Mouse (Mus musculus): ENCODE data around the gene Hist1h1d.
"Not testable (repeated sequence)": the region's sequence is repeated elsewhere in the genome, so short reads cannot be mapped to it uniquely, and the experiment has no call there.

The Hist1h1d gene

DNA sequence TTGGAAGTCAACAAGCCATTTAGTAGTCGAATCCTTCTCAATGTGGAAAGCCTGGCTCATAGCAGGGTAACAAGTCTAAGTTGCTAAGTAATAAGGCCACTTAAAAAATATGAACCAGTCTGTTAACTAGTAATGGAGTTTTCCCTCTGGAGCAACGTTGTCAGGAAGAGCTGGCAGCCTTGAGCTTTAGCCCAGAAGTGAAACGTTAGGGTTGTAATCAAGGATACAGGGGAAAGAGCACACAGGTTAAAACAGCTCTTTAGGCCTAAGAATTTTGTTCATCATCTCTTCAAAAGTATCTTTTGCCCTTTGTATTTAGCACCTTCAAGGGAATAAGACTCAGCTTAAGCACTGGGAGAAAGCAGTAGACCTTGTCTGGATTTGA, 2.3 kb upstream of the Hist1h1d start:
- no peak for DNase-seq

DNA sequence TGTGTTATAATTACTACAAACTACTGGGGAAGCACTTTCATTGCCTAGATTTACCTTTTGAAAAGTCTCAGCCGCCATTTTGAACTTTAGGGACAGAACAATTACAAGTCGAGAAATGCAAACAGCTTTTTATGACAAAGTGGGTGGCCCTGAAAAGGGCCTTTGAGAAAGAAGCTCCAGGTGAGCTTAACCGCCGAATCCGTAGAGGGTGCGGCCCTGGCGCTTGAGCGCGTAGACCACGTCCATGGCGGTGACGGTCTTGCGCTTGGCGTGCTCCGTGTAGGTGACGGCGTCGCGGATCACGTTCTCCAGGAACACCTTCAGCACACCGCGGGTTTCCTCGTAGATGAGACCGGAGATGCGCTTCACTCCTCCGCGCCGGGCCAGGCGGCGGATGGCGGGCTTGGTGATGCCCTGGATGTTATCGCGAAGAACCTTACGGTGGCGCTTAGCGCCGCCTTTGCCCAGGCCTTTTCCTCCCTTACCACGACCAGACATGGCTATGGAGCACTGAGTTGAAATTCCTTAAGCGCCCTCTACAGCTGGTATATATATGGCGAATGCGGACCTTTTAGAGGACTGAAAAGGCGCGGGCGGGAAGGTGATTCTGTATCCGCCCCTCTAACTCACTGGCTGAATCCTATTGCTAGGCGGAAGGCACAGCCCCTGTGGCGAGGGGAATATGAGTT, 1.8 kb upstream of the Hist1h1d start, which contains the start of gene Hist1h4f:
Hist1h4f (minus strand) TSS at position 503 of the 689 bp plus-strand sequence.
- peak; percentile 93 for DNase-seq

DNA sequence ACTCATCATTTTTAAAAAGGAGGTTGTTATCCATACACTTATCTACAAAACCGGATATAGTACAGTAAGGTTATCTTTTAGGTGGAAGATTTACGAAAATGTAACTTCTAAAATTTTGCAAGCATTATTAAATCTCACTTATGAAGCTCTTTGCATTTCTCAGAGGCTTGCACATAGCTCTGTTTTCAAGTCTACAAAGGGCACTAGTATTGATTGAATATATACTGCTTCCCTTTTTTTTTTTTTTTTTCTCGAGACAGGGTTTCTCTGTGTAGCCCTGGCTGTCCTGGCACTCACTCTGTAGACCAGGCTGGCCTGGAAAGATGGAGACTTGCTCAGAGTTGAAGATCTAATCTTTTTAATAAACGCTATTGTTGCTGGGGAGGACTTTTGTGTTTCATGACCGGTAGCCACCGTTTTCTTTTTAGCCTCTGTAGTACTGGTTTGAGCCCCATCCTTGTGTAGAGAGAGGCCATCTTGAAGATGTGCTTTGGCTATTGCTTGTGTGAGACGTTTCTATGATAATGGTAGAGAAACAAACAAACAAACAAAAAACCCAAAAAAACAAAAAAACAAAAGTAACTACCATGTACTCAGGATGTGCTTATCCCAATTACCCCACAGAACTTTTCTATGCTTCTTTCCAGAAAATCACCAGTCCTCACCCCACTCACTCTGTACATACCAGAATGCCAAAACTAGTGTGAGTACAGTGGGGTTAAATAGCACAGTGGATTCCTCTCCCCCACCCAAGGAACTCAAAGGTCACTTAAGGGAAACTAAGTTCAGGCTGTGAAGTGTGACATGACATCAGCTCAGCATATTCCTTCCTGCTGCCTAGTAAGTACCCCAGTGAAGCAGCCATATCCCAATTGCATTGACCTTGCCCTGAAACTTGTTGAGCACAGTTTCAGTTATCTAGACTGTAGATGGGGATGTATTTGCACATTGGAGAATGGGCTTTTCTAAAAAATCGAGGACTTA, 839 bp upstream of the Hist1h1d start:
- no peak for DNase-seq

DNA sequence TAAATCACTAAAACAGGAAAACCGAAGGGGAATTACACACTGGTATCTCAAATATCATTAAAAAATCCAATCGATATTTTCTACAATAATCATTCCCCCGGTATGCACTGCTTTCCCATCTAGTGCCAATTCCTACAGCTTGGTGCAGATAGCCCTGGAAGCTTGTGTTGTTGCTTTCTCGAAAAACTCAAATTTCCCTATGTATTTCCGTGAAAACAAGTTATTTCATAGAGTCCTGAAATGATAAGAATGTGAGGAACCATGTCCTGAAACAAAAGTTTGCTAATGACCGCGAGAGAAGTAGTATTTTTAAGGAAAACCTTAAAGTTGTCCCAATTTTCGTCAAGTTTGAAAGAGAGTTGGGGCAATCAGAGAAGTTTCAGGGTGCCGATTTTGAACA, 1.3 kb downstream of the Hist1h1d start:
- no peak for DNase-seq

DNA sequence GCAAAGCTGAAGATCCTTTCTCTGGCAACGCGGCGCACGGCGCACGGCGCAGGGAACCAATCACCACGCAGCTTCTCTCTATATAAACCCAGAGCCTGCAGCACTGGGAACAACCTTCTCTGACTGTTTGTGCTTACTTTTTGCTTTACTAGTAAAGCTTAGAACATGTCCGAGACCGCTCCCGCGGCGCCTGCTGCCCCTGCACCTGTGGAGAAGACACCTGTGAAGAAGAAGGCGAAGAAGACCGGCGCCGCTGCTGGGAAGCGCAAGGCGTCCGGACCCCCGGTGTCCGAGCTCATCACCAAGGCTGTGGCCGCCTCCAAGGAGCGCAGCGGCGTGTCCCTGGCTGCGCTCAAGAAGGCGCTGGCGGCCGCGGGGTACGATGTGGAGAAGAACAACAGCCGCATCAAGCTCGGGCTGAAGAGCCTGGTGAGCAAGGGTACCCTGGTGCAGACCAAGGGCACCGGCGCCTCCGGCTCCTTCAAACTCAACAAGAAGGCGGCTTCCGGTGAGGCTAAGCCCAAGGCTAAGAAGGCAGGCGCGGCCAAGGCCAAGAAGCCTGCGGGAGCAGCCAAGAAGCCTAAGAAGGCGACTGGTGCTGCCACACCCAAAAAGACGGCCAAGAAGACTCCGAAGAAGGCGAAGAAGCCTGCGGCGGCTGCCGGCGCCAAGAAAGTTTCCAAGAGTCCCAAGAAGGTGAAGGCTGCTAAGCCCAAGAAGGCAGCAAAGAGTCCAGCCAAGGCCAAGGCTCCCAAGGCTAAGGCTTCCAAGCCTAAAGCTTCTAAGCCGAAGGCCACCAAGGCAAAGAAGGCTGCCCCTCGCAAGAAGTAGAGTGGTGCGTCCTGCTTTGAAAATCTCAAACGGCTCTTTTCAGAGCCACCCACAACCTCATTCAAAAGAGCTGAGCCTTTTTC, 2.1 kb downstream of the Hist1h1d start:
- DNase-seq = peak; percentile 77

DNA sequence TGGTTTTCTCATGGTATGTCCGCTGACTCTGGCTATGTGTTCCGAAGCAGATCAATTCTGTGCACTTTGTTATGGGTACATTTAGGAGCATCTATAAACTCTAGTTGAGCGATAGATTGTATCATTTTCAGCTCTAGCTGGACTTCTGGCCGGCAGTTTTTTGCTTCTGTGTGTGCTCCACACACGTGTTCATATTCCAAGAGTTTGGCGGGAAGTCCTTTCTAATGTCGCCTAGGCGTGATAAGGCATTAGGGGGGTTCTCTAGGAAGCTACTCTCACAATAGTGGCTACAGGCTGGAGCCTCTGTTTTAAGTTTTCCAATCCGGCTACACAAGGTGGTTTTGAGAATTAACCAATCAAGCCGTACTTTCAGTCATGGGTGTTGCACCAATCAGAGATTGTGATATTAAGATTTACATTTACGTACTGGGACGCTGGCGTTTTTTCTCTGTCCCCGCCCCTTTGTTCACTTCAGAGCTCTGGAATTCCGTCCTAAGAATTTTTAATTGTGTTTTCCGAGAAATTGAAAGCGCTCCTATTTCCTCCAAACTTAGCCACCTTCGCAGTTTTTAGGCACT, 2.9 kb downstream of the Hist1h1d start:
- peak; percentile 68 for DNase-seq

DNA sequence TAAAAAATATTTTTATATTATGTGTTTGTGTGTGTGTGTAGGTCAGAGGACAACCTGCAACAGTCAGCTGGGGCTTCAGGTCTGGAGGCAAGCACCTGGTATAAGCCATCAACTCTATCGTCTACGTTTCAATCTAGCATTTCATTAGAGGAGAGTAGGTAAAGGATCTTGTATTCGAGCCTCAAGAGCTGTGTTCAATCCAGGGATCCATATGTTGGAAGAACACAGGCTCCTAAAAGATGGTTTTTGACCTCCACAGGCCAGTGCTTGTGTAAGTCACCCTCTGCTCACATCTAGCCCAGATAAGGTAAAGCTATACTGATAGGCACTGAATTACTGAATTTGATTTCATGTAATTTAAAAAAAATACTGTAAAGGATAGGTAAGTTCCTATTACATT, 3.8 kb downstream of the Hist1h1d start:
- DNase-seq = no peak

DNA sequence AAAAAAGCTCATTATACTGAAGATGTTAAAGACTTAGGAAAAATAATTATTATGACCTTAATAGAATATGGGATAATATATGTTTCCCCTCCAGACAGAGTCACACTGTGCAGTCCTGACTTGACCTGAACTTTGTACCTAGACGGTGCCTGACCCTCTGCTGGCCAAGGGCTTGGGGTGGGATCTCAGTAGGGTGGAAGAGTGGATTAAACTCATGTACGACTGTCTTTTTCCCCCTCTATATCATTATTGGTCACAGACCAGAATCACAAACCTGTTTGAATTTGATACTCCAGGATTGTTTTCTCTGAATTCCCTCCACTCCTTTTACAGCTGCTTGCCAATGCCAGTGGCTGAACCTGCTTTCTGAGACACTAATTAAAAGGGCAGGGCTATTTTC, 7.6 kb downstream of the Hist1h1d start:
- DNase-seq = not testable (repeated sequence)

DNA sequence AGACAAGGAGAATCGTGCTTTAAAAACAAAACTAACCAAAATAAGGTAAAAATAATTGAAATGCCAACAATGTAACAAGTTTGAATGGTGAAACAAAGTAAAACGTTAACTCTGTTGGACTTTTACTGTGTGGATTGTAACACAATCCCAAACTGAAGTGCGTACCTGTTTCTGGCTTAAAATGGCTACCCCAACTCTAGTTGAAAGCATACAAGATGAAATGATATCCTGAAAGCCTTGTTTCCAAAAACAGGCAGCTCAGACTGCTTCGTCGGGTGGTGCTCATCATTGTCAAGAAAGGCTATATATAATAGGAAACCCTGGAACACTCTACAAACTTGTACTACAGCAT, 8.4 kb downstream of the Hist1h1d start:
- DNase-seq = not testable (repeated sequence)

DNA sequence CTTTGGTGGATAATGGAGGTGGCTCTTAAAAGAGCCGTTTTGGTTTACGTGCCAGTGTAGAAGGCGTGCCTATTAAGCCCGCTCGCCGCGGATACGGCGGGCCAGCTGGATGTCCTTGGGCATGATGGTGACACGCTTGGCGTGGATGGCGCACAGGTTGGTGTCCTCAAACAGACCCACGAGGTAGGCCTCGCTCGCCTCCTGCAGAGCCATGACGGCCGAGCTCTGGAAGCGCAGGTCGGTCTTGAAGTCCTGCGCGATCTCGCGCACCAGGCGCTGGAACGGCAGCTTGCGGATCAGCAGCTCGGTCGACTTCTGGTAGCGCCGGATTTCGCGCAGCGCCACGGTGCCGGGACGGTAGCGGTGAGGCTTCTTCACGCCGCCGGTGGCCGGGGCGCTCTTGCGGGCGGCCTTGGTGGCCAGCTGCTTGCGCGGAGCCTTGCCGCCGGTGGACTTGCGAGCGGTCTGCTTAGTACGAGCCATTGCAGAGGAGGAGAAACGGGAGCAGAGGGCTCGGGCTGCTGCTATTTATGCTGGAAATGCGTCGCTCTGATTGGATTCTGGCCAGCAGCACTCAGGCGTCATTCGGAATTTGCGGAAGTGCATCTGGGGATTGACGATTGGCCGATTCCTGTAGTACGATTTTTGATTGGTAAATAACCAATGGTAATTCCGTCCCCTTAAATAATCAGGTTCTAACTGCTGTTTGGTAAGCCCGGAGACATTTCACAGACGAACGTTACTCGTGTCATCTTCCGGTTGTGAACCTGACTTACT, 9.0 kb downstream of the Hist1h1d start, which contains the start of gene Hist1h3e:
Hist1h3e (minus strand) TSS at position 487 of the 777 bp plus-strand sequence.
- DNase-seq = peak; percentile 93

DNA sequence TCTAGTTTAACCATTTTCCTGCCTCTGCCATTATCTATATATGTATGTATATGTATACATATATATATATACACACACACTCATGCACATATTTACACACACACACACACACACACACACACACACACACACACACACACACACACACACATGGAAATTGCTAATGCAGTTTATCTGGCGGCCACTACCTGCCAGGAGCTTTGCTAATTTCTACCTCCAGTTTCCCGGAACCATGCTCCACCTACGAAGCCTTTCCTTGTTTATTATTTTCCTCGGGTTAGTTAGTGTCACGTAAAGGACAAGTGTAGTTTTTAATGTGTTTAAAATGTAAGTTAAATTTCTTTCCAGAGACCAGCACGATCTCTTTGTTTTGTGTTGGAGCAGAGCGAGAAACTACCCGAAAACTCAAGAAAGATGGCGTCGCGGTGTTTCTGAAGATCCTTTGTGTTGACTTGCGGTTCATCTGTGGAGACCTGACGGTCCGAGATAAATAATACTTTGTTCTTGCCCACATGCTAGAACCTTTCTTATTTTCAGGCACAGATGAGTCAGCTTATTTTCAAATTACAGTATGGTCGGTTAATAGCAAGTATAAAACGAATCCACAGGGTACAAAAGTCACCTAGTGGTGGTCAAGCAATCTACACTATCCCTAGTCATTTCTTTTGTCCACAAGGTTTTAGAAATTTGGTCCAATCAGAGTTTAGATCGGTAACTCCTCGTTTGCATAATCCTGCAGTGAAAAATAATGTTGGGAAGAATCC, 9.8 kb downstream of the Hist1h1d start:
- no peak for DNase-seq

DNA sequence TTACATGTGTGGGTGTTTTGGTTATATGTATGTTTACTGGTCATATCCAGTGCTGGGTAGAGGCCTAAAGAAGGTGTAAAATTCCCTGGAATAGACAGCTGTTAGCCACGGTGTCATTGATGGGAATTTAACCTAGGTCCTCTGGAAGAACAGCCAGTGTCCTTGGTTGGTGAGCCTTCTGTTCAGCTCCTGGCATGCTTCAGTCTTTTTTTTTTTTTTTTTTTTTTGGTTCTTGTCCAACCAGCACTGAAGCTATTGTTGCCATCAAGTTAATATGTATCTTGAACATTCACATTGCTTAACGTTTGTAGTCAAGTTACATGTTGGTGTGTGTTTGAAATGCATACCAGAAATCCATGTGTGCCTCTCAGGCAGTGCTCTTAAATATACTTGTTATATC, 11.4 kb downstream of the Hist1h1d start:
- no peak for DNase-seq

DNA sequence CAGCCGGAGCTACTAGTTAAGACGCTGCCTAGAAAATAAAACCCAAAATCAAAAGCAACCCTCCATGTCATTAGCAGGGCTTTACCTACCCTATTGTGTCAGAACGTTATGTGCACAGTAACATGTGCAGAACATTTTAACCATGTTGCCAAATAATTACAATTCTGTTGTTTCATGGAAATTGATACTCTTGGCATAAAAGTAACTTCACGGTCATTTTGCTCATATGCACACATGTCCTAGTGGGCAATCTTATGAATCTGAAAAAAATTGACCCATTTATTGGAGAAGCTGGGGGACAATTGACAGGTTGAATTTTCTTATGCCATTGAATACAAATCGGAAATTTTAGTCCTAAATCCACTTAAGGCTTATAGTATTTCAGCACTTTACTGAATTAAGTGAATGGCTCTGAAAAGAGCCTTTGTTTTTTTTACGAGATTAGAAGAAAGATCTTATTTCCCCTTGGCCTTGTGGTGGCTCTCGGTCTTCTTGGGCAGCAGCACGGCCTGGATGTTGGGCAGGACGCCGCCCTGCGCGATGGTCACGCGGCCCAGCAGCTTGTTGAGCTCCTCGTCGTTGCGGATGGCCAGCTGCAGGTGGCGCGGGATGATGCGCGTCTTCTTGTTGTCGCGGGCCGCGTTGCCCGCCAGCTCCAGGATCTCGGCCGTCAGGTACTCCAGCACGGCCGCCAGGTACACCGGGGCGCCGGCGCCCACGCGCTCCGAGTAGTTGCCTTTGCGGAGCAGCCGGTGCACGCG, 17.4 kb downstream of the Hist1h1d start:
- DNase-seq = not testable (repeated sequence)

DNA sequence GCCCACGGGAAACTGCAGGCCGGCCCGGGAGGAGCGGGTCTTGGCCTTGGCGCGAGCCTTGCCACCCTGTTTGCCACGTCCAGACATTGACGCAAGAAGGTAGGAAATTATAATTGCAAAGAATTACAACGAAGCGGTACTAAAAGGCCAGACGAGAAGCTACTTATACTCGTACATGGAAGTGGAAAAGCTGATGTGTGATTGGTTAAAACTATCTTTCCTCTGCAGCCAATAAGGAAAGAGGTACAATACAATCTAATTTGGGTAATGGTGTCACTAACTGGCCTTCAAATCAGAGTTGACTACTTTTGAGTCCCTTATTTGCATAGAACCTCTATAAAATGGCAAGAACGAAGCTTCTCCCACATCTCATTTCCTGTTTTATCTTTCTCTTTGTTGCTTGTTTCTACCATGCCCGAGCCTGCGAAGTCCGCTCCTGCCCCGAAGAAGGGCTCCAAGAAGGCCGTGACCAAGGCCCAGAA, 18.0 kb downstream of the Hist1h1d start, which contains the start of the genes Hist1h2ae and Hist1h2bg:
Hist1h2ae (minus strand) TSS at position 199 of the 482 bp plus-strand sequence.
Hist1h2bg (plus strand) TSS at position 375 of the 482 bp plus-strand sequence.
- peak; percentile 60 for DNase-seq

DNA sequence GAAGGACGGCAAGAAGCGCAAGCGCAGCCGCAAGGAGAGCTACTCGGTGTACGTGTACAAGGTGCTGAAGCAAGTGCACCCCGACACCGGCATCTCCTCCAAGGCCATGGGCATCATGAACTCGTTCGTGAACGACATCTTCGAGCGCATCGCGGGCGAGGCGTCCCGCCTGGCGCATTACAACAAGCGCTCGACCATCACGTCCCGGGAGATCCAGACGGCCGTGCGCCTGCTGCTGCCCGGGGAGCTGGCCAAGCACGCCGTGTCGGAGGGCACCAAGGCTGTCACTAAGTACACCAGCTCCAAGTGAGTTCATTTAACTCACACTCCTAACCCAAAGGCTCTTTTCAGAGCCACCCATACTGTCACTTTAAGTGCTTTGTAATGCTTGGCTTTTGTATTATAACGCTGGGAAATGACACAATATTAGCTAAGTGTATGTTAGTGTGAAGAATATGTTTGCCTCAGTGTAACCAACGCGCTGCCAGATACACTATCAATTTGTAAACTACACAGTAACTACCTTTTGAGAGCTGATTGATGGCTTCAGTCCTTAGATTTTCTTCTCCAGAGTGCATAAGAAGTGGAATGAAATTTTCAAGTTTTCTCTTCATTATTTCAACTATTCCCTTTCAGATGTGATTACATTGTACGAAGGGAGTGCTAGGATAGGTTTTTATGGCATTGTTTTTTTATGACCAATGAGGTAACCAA, 18.6 kb downstream of the Hist1h1d start:
- DNase-seq = not testable (repeated sequence)

DNA sequence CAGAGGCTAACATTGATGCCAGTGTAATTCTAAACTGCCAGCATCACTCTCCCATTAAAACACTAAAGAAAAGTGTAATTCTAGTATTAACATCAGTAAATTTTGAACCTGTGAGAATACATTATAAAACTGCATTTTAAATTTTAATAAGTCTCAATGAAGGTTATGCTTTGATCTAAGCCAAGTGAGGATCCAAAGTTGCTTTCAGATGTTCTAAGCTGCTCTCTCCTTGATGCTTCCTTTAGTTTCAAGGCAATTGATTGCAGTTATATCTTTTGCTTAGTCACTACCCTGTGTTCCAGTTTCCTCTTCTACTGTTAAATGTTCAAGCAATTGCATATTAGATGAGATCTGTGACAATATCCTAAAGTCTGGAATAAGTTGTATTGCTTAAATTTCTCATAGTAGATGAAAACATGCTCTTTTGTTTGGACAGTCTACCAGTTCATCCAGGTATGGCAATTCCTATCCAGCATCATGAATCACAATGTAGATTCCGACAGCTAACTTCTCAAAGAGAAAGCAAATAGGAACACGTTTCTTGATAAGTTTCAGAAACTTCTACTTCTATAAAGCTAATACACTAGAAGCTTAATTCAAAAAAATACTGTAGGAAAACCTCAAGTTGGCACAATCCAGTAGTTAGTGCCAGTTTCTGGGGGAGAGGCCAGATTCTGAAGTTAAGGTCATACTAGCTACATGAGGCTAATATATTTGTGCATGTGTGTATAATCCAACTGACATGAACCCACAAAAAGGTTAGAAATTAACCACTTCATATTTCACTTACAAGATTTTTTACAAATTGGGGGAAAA, 19.4 kb downstream of the Hist1h1d start:
- DNase-seq = no peak

DNA sequence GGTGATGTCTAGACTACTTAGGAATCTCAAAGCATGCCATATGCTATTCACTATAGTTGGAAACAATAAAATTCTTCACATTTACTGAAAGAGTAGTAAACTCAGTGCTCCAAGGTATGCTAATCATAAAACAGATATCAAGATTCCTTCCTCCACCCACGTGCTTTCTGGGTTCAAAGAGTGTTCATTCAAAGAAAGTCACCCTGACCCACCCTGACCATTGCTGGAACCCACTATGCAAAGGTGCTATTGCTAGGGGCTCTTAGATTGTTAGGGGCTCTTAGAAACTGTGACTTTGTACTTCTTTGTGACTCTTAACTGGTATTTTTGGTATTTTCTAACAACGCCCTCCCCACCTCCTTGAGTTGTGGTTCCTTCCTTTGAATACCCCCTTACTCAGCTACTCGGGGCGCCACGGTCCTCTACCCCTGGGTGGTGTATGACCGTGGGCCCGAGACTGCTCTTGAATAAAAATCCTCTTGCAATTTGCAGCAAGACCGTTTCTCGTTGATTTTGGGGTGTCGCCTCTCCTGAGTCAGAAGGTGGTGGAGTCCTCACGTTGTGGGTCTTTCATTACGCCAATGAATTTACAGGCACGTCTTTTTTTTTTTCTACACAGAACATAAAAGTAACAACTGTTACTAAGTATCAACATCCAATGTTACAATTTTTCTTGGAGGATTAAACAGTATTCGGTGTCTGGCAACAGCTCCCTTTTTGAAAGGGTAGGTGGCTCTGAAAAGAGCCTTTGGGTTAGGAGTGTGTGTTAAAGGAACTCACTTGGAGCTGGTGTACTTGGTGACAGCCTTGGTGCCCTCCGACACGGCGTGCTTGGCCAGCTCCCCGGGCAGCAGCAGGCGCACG, 20.2 kb downstream of the Hist1h1d start:
- not testable (repeated sequence) for DNase-seq
